Mouse (Mus musculus) embryo, embryonic 10 days (tissue): Measurements from ENCODE around the gene Diras2.

Experiments
- DNase-seq: peaks from one replicate; pipeline ENCODE4 v3.0.0-alpha.2; 2015; ENCODE audit warnings: low spot score

Diras2 gene

GRCm38 (mm10) chr13:52457889-52458324, 73.2 kb downstream of the Diras2 start:
- peak; percentile 6 for DNase-seq

- no peak for DNase-seq
These were observed 73.7 kb downstream of the Diras2 start for GRCm38 (mm10) chr13:52457177-52457888.

GRCm38 (mm10) chr13:52455329-52455728, 75.8 kb downstream of the Diras2 start:
- DNase-seq: peak; percentile 9

- DNase-seq: no peak
These were observed 76.3 kb downstream of the Diras2 start for GRCm38 (mm10) chr13:52454708-52455250.
